Mouse (Mus musculus) lung, postnatal 4 days (tissue): ENCODE results near the gene Aadac.

ENCODE experiments used
- DNase-seq, 2 experiments: peaks; one replicate each; pipeline ENCODE4 v3.0.0; 2021

Aadac gene

GRCm38 (mm10) chr3:60025417-60025816, at the start of gene Aadac:
Aadac (plus strand) TSS chr3:60025717.
- DNase-seq: no peak

GRCm38 (mm10) chr3:60003622-60004021, 21.9 kb upstream of the Aadac start:
- DNase-seq: no peak

GRCm38 (mm10) chr3:60006443-60006842, 19.1 kb upstream of the Aadac start, which contains the start of gene Aadacl2:
Aadacl2 (plus strand) TSS chr3:60006743.
- no peak for DNase-seq

GRCm38 (mm10) chr3:60031511-60031910, 6.0 kb downstream of the Aadac start:
- no peak for DNase-seq

- DNase-seq: no peak
Measured at GRCm38 (mm10) chr3:60046221-60046913, 20.9 kb downstream of the Aadac start.

- DNase-seq: no peak
Measured at GRCm38 (mm10) chr3:60053231-60053927, 27.9 kb downstream of the Aadac start.

- DNase-seq: no peak
Measured at GRCm38 (mm10) chr3:60053931-60054330, 28.4 kb downstream of the Aadac start.

- no peak for DNase-seq
Measured at GRCm38 (mm10) chr3:60056451-60056850, 30.9 kb downstream of the Aadac start.

GRCm38 (mm10) chr3:60057070-60057808, 31.7 kb downstream of the Aadac start:
- no peak for DNase-seq

- DNase-seq: no peak
Measured at GRCm38 (mm10) chr3:60057809-60058082, 32.2 kb downstream of the Aadac start.

- DNase-seq: peak in 1 of 2 experiments; percentile 13
Measured at GRCm38 (mm10) chr3:60078883-60079415, 53.4 kb downstream of the Aadac start.

- DNase-seq: peak; percentile 26 to 44
Measured at GRCm38 (mm10) chr3:60080572-60080971, 55.1 kb downstream of the Aadac start.

GRCm38 (mm10) chr3:60081648-60082047, 56.1 kb downstream of the Aadac start, which contains the start of gene Sucnr1:
Sucnr1 (plus strand) TSS chr3:60081869.
- DNase-seq: no peak

- no peak for DNase-seq
Measured at GRCm38 (mm10) chr3:60082746-60083145, 57.2 kb downstream of the Aadac start.

GRCm38 (mm10) chr3:60085729-60086128, 60.2 kb downstream of the Aadac start:
- DNase-seq: no peak
